Mouse (Mus musculus) brain, adult 2 months (tissue): Measurements from ENCODE around the gene Yy1.
A peak's percentile ranks its signal among the peaks of the same experiment; 100 is the strongest.

Experiments used
- DNase-seq: peaks from one replicate; pipeline ENCODE4 v3.0.0; 2011; ENCODE audit warnings: low read depth, low spot score

The Yy1 gene

GRCm38 (mm10) chr12:108792546-108793452 is at the start of gene Yy1:
Gene Yy1, plus strand, starts transcription at chr12:108792973.
- peak; percentile 99 for DNase-seq

GRCm38 (mm10) chr12:108745990-108746389 is 46.8 kb upstream of the Yy1 start:
- DNase-seq, result no peak

- no peak for DNase-seq
These were observed 43.8 kb upstream of the Yy1 start for GRCm38 (mm10) chr12:108749019-108749418.

GRCm38 (mm10) chr12:108749454-108749853 is 43.3 kb upstream of the Yy1 start:
- DNase-seq, result no peak

GRCm38 (mm10) chr12:108750226-108750625 is 42.5 kb upstream of the Yy1 start:
- DNase-seq, result no peak

- no peak for DNase-seq
These were observed 41.0 kb upstream of the Yy1 start for GRCm38 (mm10) chr12:108751790-108752189.

- DNase-seq, result no peak
These were observed 37.6 kb upstream of the Yy1 start for GRCm38 (mm10) chr12:108755141-108755540.

- DNase-seq, result no peak
These were observed 36.2 kb upstream of the Yy1 start for GRCm38 (mm10) chr12:108756611-108757010.

GRCm38 (mm10) chr12:108757717-108758257 is 35.0 kb upstream of the Yy1 start:
- DNase-seq, result peak; percentile 99

- DNase-seq, result peak; percentile 82
These were observed 34.5 kb upstream of the Yy1 start for GRCm38 (mm10) chr12:108758273-108758672.

- DNase-seq, result no peak
These were observed 34.1 kb upstream of the Yy1 start for GRCm38 (mm10) chr12:108758682-108759081.

GRCm38 (mm10) chr12:108759266-108759665 is 33.5 kb upstream of the Yy1 start:
- no peak for DNase-seq

GRCm38 (mm10) chr12:108760016-108760415 is 32.8 kb upstream of the Yy1 start:
- DNase-seq, result no peak

GRCm38 (mm10) chr12:108760500-108761020 is 32.2 kb upstream of the Yy1 start:
- peak; percentile 32 for DNase-seq

GRCm38 (mm10) chr12:108761209-108761608 is 31.6 kb upstream of the Yy1 start:
- peak; percentile 24 for DNase-seq

- DNase-seq, result no peak
These were observed 31.1 kb upstream of the Yy1 start for GRCm38 (mm10) chr12:108761665-108762064.

- peak; percentile 31 for DNase-seq
These were observed 29.5 kb upstream of the Yy1 start for GRCm38 (mm10) chr12:108763057-108763796.

- DNase-seq, result no peak
These were observed 27.7 kb upstream of the Yy1 start for GRCm38 (mm10) chr12:108764917-108765678.

GRCm38 (mm10) chr12:108765751-108766221 is 27.0 kb upstream of the Yy1 start:
- peak; percentile 72 for DNase-seq

GRCm38 (mm10) chr12:108766316-108766715 is 26.5 kb upstream of the Yy1 start:
- peak; percentile 27 for DNase-seq

GRCm38 (mm10) chr12:108766866-108767265 is 25.9 kb upstream of the Yy1 start:
- DNase-seq, result no peak
